Mouse (Mus musculus): ENCODE results near the gene Nsun5.
"Not testable (repeated sequence)": the region's sequence is repeated elsewhere in the genome, so short reads cannot be mapped to it uniquely, and the experiment has no call there.

Gene Nsun5

GRCm38 (mm10) chr5:135369787-135370654 is at the start of gene Nsun5:
Nsun5 (plus strand) TSS chr5:135369953.
- DNase-seq: peak; percentile 98 to 99

- no peak for DNase-seq
Measured at GRCm38 (mm10) chr5:135322197-135322596, 47.6 kb upstream of the Nsun5 start.

DNA sequence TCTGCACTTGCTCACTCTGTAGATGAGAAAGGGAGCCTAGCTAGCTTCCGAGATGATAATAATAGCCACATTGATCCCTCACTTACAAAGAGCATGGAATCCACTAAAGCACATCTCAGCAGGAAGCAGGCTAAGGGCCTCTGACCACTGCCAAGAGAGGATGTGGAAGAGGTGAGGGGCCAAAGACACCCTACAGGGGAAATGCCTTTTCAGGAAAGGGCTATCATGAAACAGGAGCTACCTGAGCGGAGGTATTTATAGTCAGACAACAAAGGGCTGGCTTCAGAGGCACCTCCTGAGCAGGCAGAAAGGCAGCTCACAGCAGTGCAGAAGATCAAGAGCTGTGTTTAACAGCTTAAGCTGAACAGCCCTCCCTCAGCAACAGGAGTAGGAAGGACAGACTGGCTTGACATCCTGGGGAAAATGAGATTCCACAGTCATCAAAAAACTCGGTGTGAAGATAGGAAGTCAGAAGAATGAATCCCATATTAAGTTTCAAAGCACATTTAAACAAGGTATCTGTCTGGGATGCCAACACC is 43.6 kb upstream of the Nsun5 start:
- no peak for DNase-seq

DNA sequence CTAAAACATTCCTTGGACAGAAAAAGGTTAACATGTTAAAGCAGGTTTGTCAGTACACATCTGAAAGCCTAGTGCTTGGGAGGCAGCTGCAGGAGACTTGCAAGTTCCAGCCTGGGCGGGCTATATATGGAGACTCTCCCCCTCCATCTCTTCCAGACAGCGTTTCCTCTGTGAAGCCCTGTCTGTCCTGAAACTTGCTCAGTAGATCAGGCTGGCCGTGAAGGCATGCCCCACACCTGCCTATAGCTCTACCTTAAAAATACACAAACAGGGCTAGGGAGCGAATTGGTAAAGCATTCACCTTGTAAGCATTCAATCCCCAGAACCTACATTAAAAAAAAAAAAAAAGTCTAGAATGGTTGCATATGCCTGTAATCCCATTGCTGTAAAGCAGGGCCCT is 40.3 kb upstream of the Nsun5 start:
- DNase-seq: no peak

- DNase-seq: no peak
Measured at GRCm38 (mm10) chr5:135330201-135330600, 39.6 kb upstream of the Nsun5 start.

DNA sequence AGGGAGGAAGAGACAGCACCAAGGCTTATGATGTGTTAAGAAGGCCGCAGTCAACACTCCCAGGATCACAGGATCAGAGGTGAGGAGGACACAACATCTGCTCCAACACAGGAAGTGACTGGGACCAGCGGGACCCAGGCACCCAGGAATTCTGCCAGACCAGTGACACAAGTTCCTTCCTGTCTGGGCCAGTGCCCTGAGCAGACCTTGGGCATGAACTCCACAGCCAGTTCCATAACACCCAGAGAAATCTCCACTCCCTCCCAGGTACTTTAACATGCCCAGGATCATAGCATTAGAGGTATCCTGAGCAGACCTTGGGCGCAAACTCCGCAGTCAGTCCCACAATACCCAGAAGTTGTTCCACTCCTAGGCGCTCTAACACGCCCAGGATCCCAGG is 38.6 kb upstream of the Nsun5 start:
- no peak for DNase-seq

- DNase-seq: no peak
Measured at GRCm38 (mm10) chr5:135337575-135337974, 32.2 kb upstream of the Nsun5 start.

DNA sequence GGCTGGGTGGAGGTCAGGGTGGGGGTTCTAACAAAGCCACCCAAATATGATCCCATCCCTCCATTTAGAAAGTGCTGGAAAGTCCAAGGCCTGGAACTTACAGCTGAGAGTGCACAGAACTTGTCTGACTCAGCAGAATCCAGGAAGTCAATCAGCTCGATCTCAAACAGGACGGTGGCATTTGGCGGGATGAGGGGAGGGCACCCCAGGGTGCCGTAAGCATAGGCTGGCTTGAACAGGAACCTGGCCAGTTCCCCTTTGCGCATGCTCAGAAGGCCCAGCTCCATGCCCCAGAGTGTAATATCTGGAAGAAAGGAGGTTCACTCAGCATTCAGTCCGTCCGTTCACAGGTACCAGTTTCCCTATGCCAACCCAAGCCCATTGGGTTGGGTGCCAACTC is 23.8 kb upstream of the Nsun5 start:
- DNase-seq: no peak

- peak in 1 of 2 experiments; percentile 19 for DNase-seq
Measured at GRCm38 (mm10) chr5:135346430-135346829, 23.3 kb upstream of the Nsun5 start.

DNA sequence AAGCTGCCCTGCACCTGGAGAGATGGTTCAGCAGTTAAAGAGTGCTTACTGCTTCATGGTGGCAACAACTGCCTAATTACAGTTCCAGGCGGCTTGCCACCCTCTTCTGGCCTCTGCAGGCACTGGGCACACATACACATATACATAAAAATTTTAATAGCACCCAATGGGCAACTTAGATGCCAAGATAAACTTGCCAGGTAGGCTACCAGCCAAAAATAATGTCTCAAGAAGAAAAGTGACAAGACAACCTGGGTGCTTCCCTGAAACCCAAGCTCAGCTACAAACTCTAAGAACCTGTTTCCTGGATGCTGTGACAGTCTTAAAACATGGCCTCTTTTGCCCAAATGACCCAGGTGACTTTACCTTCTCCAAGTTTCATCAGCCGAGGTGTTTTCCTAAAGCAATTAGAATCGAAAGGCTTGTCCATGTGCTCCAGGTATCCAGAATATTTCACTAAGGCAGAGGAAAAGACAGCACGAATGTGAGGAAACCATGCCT is 22.2 kb upstream of the Nsun5 start:
- no peak for DNase-seq

- DNase-seq: no peak
Measured at GRCm38 (mm10) chr5:135349862-135350261, 19.9 kb upstream of the Nsun5 start, which contains the start of gene Fkbp6. Fkbp6 (minus strand) TSS chr5:135350044.

GRCm38 (mm10) chr5:135351606-135352005 is 18.1 kb upstream of the Nsun5 start:
- no peak for DNase-seq

- no peak for DNase-seq
Measured at GRCm38 (mm10) chr5:135352995-135353394, 16.8 kb upstream of the Nsun5 start, which contains the start of gene Trim50. Trim50 (plus strand) TSS chr5:135353295.

DNA sequence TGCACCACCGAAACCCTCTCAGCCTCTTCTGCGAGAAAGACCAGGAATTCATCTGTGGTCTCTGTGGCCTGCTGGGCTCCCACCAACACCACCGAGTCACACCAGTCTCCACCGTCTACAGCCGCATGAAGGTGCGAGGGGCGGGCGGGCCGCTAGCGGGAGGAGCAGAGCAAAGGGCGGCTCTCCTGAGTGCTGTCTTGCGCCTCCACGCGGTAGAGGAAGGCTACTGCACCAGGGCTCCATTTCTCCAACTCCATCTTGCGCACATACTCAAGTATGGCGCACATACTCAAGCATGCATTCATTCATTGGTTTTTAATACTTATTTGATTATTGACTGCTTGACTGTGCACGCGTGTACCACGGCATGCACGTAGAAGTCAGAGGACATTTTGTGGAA is 16.2 kb upstream of the Nsun5 start:
- DNase-seq: peak; percentile 37 to 50

GRCm38 (mm10) chr5:135356090-135356489 is 13.7 kb upstream of the Nsun5 start:
- DNase-seq: peak in 1 of 2 experiments; percentile 16

- no peak for DNase-seq
Measured at GRCm38 (mm10) chr5:135357556-135357955, 12.2 kb upstream of the Nsun5 start.

DNA sequence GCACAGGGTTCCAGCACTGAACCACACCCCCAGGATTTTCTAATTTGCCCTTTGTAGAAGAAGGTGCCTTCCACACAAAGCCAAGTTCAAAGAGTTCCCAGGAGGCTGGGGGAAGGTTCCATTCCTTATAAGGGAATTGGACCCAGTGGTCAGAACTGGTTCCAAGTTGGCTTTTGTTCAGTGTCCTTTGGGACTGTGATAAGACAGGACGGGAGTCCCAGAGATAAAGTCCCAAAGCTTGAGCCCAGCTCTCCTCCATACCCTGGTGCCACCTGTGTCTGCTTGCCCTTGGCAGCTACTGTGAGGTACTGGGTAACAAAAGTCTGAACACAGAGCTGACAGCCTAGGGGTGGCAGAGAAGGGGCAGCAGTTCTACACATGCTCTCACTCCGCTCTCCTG is 10.0 kb upstream of the Nsun5 start:
- no peak for DNase-seq

- no peak for DNase-seq
Measured at GRCm38 (mm10) chr5:135362572-135362971, 7.2 kb upstream of the Nsun5 start.

GRCm38 (mm10) chr5:135363540-135363939 is 6.2 kb upstream of the Nsun5 start:
- DNase-seq: peak; percentile 59 to 66

DNA sequence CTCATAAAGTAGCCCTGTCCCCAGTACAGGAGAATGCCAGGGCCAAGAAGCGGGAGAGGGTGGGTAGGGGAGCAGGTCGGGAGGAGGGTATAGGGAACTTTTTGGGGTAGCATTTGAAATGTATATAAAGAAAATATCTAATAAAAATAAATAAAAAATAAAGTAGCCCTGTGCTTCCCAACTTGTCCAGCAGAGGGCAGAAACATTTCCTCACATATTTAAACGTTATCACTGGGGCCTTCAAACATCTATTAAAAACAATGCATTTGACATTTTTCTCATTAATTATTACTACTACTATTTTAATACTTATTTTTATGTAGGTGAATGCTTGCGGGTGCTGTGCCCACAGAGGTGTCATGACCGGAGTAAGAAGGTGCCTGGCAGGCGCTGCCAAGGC is 1.9 kb upstream of the Nsun5 start:
- peak in 1 of 2 experiments; percentile 43 for DNase-seq

DNA sequence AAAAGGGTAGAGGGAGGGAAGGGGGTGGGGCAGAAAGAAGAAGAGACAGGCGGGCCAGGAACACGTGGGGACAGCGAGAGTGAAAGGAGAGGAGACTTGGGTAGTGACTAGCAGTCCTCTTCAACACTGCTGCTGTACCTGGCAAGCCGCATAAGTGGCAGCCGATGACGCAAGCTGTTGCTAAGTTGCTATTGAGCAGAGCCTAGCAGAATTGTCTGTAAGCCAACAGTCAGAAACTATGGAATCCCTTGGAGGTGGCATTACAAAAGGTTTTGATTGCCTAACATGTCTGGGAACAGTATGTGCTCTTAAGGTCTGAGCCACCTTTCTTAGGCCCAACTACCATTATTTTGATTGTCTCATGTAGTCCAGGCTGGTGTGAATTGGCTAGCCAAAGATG is 1.4 kb upstream of the Nsun5 start:
- no peak for DNase-seq

DNA sequence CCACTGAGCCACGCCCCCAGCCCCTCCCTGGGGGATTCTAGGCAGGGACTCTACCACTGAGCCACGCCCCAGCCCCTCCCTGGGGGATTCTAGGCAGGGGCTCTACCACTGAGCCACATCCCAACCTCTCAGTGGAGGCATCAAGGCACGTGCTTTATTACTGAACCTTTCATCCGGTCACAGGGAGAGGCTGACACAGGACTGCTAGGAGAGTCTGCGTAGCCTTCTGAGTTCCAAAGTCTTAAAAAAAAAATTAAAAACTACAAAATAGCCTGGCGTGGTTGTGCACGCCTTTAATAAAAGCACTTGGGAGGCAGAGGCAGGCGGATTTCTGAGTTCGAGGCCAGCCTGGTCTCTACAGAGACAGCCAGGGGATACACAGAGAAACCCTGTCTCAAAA is 557 bp upstream of the Nsun5 start:
- DNase-seq: not testable (repeated sequence)

- no peak for DNase-seq
Measured at GRCm38 (mm10) chr5:135371195-135371594, 1.4 kb downstream of the Nsun5 start.

GRCm38 (mm10) chr5:135373601-135374000 is 3.8 kb downstream of the Nsun5 start:
- DNase-seq: no peak

Data from cerebellum, postnatal 10 days (tissue).